Mouse (Mus musculus) liver, embryonic 14.5 days (tissue): Measurements from ENCODE around the gene Strada.

Experiments used
- CTCF ChIP-seq: IDR thresholded peaks from 2 replicates; pipeline ENCODE4 v1.5.1; 2016; ENCODE audit warnings: antibody characterized with exemption, low read depth, control low read depth
- EP300 ChIP-seq: IDR thresholded peaks from 2 replicates; pipeline ENCODE4 v1.6.1; 2016; ENCODE audit warnings: antibody characterized with exemption, low read depth

- no peak for TF ChIP-seq CTCF
- no peak for TF ChIP-seq EP300
Measured at GRCm38 (mm10) chr11:106220603-106221002, 18.6 kb upstream of the Strada start.
